Mouse (Mus musculus): ENCODE measurements at regions not wholly inside any gene's neighbourhood (a gene's known extent, or its start where the extent isn't known, plus 50 kb on each side); places are given as distances from the start of the nearest gene placed in this dataset.
A peak's percentile ranks its signal among the peaks of the same experiment; 100 is the strongest.

DNA sequence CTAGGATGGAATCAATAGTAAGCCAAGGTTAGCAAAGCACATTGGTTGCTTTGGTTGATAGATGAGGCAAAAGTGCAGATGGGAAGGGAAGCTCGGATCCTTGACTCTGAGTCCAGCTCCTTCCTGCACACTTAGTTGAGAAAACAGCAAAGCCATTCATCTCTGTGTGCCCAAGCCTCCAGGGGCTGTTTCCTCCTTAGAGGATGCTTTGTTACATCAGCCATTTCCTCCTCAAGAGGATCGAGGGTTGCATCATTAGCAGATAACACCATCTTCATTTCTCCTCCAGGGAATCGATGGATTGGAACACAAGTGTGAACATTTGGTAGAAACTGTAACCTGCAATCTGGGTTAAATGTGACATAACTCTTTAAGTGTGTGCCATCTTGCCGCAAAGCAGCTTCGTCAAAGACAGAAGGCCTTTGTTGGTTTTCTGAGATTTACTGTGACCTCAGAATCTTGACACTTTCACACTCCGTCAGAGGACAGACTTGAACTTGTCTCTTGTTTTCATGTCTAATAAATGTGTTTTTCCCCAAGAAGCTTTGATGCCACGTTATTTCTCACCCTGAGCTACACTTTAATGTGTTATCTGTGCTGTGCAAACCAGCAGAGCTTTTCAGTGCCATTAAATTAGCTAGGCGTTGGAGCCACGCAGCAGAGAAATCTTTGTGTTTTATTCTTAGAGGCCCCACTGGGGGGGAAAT is 245.4 kb upstream of the 4930583I09Rik start:
- Histone ChIP-seq H3K4me3 (replicated peaks; ENCODE audit: insufficient read depth, low read depth, low read length) (no peak overlapping the region), H3K27me3 (ENCODE audit: control insufficient read depth, insufficient read depth, low read length) (no peaks in the 10 kb centered on the region), H3K27ac (ENCODE audit: insufficient read depth, low read length) (no peak overlapping the region), H3K4me1 (ENCODE audit: control insufficient read depth, insufficient read depth, low read length) (no peaks in the 10 kb centered on the region)
- TF ChIP-seq POLR2A (IDR thresholded peaks at IDR 0.05; ENCODE audit: borderline replicate concordance, insufficient read depth, low read length) (no peak), CTCF (IDR thresholded peaks at IDR 0.05; ENCODE audit: borderline replicate concordance, insufficient read depth, low read depth, low read length) (no peak)
- WGBS = 79% methylated on average over 9 of the region's 9 CpGs
- no peak for DNase-seq

DNA sequence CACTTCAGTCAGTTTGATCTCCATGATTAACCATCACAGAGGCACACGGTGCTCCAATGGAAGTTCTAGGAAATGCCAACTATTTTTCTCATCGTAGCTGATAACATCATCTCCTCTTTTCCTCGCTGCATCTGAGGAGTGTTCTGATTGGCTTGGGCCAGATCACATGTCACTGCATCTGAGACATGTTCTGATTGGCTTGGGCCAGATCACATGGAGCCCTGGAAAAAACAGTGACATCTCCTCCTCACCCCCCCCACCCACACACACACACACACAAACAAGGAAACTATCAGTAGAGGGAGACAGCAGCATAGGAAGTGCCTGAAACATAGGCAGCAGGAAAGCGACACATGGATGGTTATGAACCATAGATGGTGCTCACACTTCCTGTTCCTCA is 239.0 kb upstream of the 4930583I09Rik start:
- H3K27me3 ChIP-seq (ENCODE audit: control insufficient read depth, insufficient read depth, low read length) = no peaks in the 10 kb centered on the region
- WGBS = 94% methylated on average over 4 of the region's 4 CpGs
- no peak overlapping the region for H3K4me3 ChIP-seq (replicated peaks; ENCODE audit: insufficient read depth, low read depth, low read length)
- DNase-seq = no peak
- TF ChIP-seq CTCF (IDR thresholded peaks at IDR 0.05; ENCODE audit: borderline replicate concordance, insufficient read depth, low read depth, low read length) (no peak), POLR2A (IDR thresholded peaks at IDR 0.05; ENCODE audit: borderline replicate concordance, insufficient read depth, low read length) (no peak)
- H3K27ac ChIP-seq (ENCODE audit: insufficient read depth, low read length) = no peak overlapping the region
- H3K4me1 ChIP-seq (ENCODE audit: control insufficient read depth, insufficient read depth, low read length) = no peaks in the 10 kb centered on the region

DNA sequence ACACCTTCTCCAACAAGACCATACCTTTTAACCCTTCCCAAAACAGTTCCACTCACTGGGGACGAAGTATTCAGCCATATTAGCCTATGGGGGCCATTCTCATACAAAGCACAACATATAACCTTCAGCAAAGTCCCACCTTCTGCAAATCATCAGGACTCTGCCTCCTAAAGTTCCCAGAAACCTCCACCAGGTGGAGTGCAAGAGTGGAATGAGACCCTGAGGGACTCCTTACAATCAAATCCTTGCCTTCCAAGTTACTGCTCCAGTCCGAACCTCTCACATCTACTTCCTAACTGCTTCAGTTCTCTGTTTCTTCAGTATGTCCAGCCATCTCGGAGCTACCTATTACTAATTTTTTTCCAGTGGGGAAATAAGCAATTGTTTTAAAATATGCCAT is 235.2 kb upstream of the 4930583I09Rik start:
- no peaks in the 10 kb centered on the region for H3K27me3 ChIP-seq (ENCODE audit: control insufficient read depth, insufficient read depth, low read length)
- DNase-seq = no peak
- WGBS = 56% methylated on average over 3 of the region's 3 CpGs
- no peaks in the 10 kb centered on the region for H3K4me1 ChIP-seq (ENCODE audit: control insufficient read depth, insufficient read depth, low read length)
- TF ChIP-seq POLR2A (IDR thresholded peaks at IDR 0.05; ENCODE audit: borderline replicate concordance, insufficient read depth, low read length) (no peak), CTCF (IDR thresholded peaks at IDR 0.05; ENCODE audit: borderline replicate concordance, insufficient read depth, low read depth, low read length) (no peak)
- no peak overlapping the region for H3K27ac ChIP-seq (ENCODE audit: insufficient read depth, low read length)
- H3K4me3 ChIP-seq (replicated peaks; ENCODE audit: insufficient read depth, low read depth, low read length) = no peak overlapping the region

DNA sequence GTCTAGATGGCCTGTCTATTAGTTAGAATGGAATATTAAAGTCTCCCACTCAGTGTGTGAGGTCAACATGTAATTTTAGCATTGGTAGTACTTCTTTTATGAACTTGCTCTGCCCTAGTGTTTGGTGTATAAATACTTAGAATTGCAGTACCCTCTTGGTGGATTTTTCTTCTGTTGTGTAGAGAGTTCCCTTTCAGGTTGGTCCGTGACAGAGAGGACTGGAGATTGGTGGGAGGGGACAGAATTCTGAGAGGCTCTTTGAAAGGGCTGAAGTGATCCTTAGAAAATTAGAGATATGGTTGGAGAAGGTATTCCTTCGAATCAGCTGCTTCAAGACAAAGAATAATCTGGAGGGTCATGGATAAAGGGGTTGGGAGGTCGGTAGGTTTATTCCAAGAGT is 230.3 kb upstream of the 4930583I09Rik start:
- Histone ChIP-seq H3K27ac (ENCODE audit: insufficient read depth, low read length) (no peak overlapping the region), H3K4me3 (replicated peaks; ENCODE audit: insufficient read depth, low read depth, low read length) (no peak overlapping the region), H3K27me3 (ENCODE audit: control insufficient read depth, insufficient read depth, low read length) (no peaks in the 10 kb centered on the region), H3K4me1 (ENCODE audit: control insufficient read depth, insufficient read depth, low read length) (no peaks in the 10 kb centered on the region)
- DNase-seq = no peak
- no peak for TF ChIP-seq CTCF (IDR thresholded peaks at IDR 0.05; ENCODE audit: borderline replicate concordance, insufficient read depth, low read depth, low read length)
- TF ChIP-seq POLR2A (IDR thresholded peaks at IDR 0.05; ENCODE audit: borderline replicate concordance, insufficient read depth, low read length) = no peak
- WGBS = 84% methylated on average over 3 of the region's 3 CpGs

DNA sequence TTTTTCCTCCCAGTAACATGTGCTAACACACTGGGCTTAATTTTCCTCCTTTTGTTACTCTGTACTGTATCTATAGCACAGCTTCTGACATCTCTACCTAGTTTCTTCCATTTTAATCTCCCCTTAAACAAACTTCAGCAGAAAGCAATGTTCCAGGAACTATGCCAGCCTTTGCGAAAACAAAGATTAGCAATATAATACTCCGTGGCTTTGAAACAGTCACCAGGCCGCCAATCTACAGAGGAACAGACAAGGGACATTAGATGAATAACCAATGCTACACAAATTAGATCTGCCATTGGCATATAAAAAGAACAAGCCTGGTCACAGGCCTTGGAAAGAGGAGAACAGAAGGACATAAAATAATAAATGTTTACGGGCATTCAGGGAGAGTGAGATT is 220.2 kb upstream of the 4930583I09Rik start:
- WGBS = 67% methylated on average over 4 of the region's 4 CpGs
- H3K4me1 ChIP-seq (ENCODE audit: control insufficient read depth, insufficient read depth, low read length) = no peaks in the 10 kb centered on the region
- TF ChIP-seq CTCF (IDR thresholded peaks at IDR 0.05; ENCODE audit: borderline replicate concordance, insufficient read depth, low read depth, low read length) (no peak), POLR2A (IDR thresholded peaks at IDR 0.05; ENCODE audit: borderline replicate concordance, insufficient read depth, low read length) (no peak)
- DNase-seq = no peak
- H3K27me3 ChIP-seq (ENCODE audit: control insufficient read depth, insufficient read depth, low read length) = no peaks in the 10 kb centered on the region; the same call in 1 of the 2 replicates
- H3K27ac ChIP-seq (ENCODE audit: insufficient read depth, low read length) = no peak overlapping the region
- no peak overlapping the region for H3K4me3 ChIP-seq (replicated peaks; ENCODE audit: insufficient read depth, low read depth, low read length)

DNA sequence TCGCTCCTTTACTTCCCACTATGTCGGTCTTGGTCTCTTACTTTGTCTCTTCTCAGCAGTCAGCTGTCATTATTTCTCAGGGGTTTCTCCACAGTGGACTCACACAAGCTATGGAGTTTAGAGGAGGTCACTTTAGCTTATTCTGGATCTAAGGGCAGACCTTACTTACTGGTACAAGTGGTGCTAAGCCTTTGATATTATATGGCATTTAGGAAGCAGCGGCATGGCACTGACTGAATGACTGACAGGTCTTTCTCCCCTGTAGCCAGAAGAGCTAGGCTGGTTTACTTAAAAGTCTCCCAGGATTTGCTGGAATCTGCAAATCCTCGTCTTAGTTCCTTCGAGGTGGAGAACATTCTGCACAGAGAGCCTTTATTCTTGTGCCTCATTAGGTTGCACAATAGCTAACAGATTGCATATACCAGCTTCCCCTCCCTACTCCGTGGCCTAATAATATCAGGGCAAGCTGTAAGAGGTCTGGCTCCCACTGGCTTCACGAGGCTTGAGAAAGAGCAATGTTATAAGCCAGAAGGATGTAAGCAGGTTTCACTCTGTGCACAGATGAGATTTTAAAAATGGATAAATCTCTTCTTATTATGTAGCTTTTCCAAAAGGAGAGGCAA is 214.1 kb upstream of the 4930583I09Rik start:
- no peaks in the 10 kb centered on the region for H3K4me1 ChIP-seq (ENCODE audit: control insufficient read depth, insufficient read depth, low read length)
- no peak overlapping the region for H3K4me3 ChIP-seq (replicated peaks; ENCODE audit: insufficient read depth, low read depth, low read length)
- DNase-seq = peak; percentile 15 to 29
- H3K27ac ChIP-seq (ENCODE audit: insufficient read depth, low read length) = no peak overlapping the region
- H3K27me3 ChIP-seq (ENCODE audit: control insufficient read depth, insufficient read depth, low read length) = no peaks in the 10 kb centered on the region
- 37% methylated on average over 7 of the region's 7 CpGs for WGBS
- TF ChIP-seq CTCF (IDR thresholded peaks at IDR 0.05; ENCODE audit: borderline replicate concordance, insufficient read depth, low read depth, low read length) (no peak), POLR2A (IDR thresholded peaks at IDR 0.05; ENCODE audit: borderline replicate concordance, insufficient read depth, low read length) (no peak)

DNA sequence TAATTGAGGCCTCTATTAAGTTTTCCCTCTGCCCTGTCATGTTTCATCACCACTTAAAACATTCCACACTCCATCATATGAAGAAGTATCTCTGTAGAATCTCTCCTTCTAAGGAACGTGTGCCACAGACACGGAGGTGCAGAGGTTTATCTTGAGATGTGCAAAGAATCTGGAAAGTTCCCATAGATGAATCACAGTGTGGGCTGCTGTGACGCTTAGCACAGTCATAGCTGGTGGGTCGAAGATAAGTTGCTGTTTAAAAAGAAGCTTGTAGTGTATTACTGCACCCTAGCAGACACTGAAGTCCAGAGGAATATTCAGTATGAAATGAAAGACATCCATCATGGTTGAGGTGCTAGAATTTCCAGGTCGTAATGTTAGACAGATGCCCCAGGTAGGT is 179.9 kb upstream of the 4930583I09Rik start:
- Histone ChIP-seq H3K4me3 (replicated peaks; ENCODE audit: insufficient read depth, low read depth, low read length) (no peak overlapping the region), H3K27ac (ENCODE audit: insufficient read depth, low read length) (no peak overlapping the region), H3K27me3 (ENCODE audit: control insufficient read depth, insufficient read depth, low read length) (no peaks in the 10 kb centered on the region), H3K4me1 (ENCODE audit: control insufficient read depth, insufficient read depth, low read length) (no peaks in the 10 kb centered on the region)
- no peak for DNase-seq
- 93% methylated on average over 5 of the region's 5 CpGs for whole genome bisulfite sequencing
- no peak for TF ChIP-seq POLR2A (IDR thresholded peaks at IDR 0.05; ENCODE audit: borderline replicate concordance, insufficient read depth, low read length)
- TF ChIP-seq CTCF (IDR thresholded peaks at IDR 0.05; ENCODE audit: borderline replicate concordance, insufficient read depth, low read depth, low read length) = no peak

DNA sequence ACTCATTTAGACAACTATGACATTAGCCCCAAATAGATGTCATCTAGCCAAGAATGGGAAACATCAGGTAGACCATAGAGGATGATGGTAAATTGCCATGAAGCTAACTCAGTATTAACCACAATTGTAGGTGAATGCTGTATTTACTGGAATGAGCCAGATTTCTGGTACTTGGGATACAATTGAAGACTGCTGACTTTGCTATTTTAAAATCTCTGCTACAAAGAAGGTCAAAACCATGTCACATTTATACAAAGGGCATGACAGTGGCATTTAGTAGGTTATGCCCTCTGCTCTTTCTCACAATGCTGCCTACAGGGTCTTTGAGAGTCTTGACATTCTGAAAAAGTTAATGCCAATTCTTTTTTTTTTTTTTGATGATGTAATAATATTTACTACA is 178.8 kb upstream of the 4930583I09Rik start:
- no peak overlapping the region for H3K27ac ChIP-seq (ENCODE audit: insufficient read depth, low read length)
- no peaks in the 10 kb centered on the region for H3K27me3 ChIP-seq (ENCODE audit: control insufficient read depth, insufficient read depth, low read length)
- H3K4me3 ChIP-seq (replicated peaks; ENCODE audit: insufficient read depth, low read depth, low read length) = no peak overlapping the region
- no peak for DNase-seq
- no peaks in the 10 kb centered on the region for H3K4me1 ChIP-seq (ENCODE audit: control insufficient read depth, insufficient read depth, low read length)
- TF ChIP-seq POLR2A (IDR thresholded peaks at IDR 0.05; ENCODE audit: borderline replicate concordance, insufficient read depth, low read length) = no peak
- no peak for TF ChIP-seq CTCF (IDR thresholded peaks at IDR 0.05; ENCODE audit: borderline replicate concordance, insufficient read depth, low read depth, low read length)

Measured in cerebellum, adult 2 months (tissue).